Mouse (Mus musculus): Measurements from ENCODE around the gene Gcm1.

Gene Gcm1

GRCm38 (mm10) chr9:78090596-78090995, 38.9 kb downstream of the Gcm1 start:
- intact Hi-C loops (cut with DNase I): no loop called here

- intact Hi-C loops (cut with DNase I): no loop called here
Measured at GRCm38 (mm10) chr9:78095686-78096085, 44.0 kb downstream of the Gcm1 start.

- intact Hi-C loops (cut with DNase I): no loop called here
Measured at GRCm38 (mm10) chr9:78096376-78096775, 44.7 kb downstream of the Gcm1 start.

- intact Hi-C loops (cut with DNase I): no loop called here
Measured at GRCm38 (mm10) chr9:78100956-78101355, 49.2 kb downstream of the Gcm1 start.

- intact Hi-C loops (cut with DNase I): no loop called here
Measured at GRCm38 (mm10) chr9:78101431-78101830, 49.7 kb downstream of the Gcm1 start.

- intact Hi-C loops (cut with DNase I): no loop called here
Measured at GRCm38 (mm10) chr9:78103965-78104560, 52.3 kb downstream of the Gcm1 start.

- intact Hi-C loops (cut with DNase I): no loop called here
Measured at GRCm38 (mm10) chr9:78104973-78105372, 53.2 kb downstream of the Gcm1 start.

GRCm38 (mm10) chr9:78105501-78105932, 53.8 kb downstream of the Gcm1 start:
- intact Hi-C loops (cut with DNase I): no loop called here

- intact Hi-C loops (cut with DNase I): no loop called here
Measured at GRCm38 (mm10) chr9:78106821-78107220, 55.1 kb downstream of the Gcm1 start.

GRCm38 (mm10) chr9:78107582-78107911, 55.8 kb downstream of the Gcm1 start:
- intact Hi-C loops (cut with DNase I): no loop called here

GRCm38 (mm10) chr9:78107912-78108795, 56.4 kb downstream of the Gcm1 start:
- intact Hi-C loops (cut with DNase I): no loop called here

- intact Hi-C loops (cut with DNase I): no loop called here
Measured at GRCm38 (mm10) chr9:78108796-78109239, 57.1 kb downstream of the Gcm1 start, which contains the start of the genes Fbxo9 and Ick. Fbxo9 (minus strand) TSS chr9:78109065. Ick (plus strand) TSS chr9:78109192.

- intact Hi-C loops (cut with DNase I): loop anchor here (5.0 kb wide), 2 partner anchors 38 to 58 kb away; no protein-coding TSS in a partner anchor
Measured at GRCm38 (mm10) chr9:78109656-78110055, 57.9 kb downstream of the Gcm1 start.

GRCm38 (mm10) chr9:78111456-78111855, 59.7 kb downstream of the Gcm1 start:
- intact Hi-C loops (cut with DNase I): loop anchor here (5.0 kb wide), 2 partner anchors 36 to 56 kb away; no protein-coding TSS in a partner anchor

GRCm38 (mm10) chr9:78112770-78113537, 61.2 kb downstream of the Gcm1 start:
- intact Hi-C loops (cut with DNase I): loop anchor here (2.0 to 5.0 kb wide), 3 partner anchors 34 to 82 kb away; no protein-coding TSS in a partner anchor

GRCm38 (mm10) chr9:78113538-78113885, 61.8 kb downstream of the Gcm1 start:
- intact Hi-C loops (cut with DNase I): loop anchor here (2.0 to 5.0 kb wide), 3 partner anchors 34 to 81 kb away; no protein-coding TSS in a partner anchor
